In genomic region chr5:21528068-21528842, GRCm38 (mm10) we compare ENCODE assay signal across 10 mouse cellular contexts. TPM values are rescaled to one million over a fixed set of nuclear protein-coding genes. Genes with fewer than 3 reads are reported as not detected.
DNase-seq lines count a peak whose midpoint lies in the region; ATAC-seq lines count a peak whose summit lies in the region.
"Had no signal": no experiment of that assay in that cellular context is flagged by ENCODE, and none has a peak within 500 bp of the region (broad histone marks: within the 10 kb centered on the region; RNA-seq: fewer than 3 reads in every experiment).

No protein-coding gene starts in this region.

- no peak overlapping the region for H3K4me3 ChIP-seq in hindbrain, embryonic 11.5 days (ENCODE audit: low read depth, low read length)
- H3K4me3 ChIP-seq in hindbrain, embryonic 13.5 days = no peak overlapping the region
- no peak overlapping the region for H3K4me3 ChIP-seq in forebrain, embryonic 14.5 days (ENCODE audit: low read depth, low read length)
- H3K4me3 ChIP-seq: limb, embryonic 15.5 days had no signal

- no peaks in the 10 kb centered on the region for H3K9me3 ChIP-seq in hindbrain, embryonic 11.5 days (ENCODE audit: control insufficient read depth, low read length)
- H3K9me3 ChIP-seq in hindbrain, embryonic 13.5 days = no peaks in the 10 kb centered on the region
- no peaks in the 10 kb centered on the region for H3K9me3 ChIP-seq in forebrain, embryonic 14.5 days (replicated peaks; ENCODE audit: control insufficient read depth, low read length)
- H3K9me3 ChIP-seq: G1E; limb, embryonic 15.5 days had no signal

- no peaks in the 10 kb centered on the region; the same call in 1 of the 2 replicates for H3K27me3 ChIP-seq in hindbrain, embryonic 11.5 days (ENCODE audit: control insufficient read depth, insufficient read depth, low read length)
- no peaks in the 10 kb centered on the region for H3K27me3 ChIP-seq in hindbrain, embryonic 13.5 days
- no peaks in the 10 kb centered on the region for H3K27me3 ChIP-seq in forebrain, embryonic 14.5 days (replicated peaks; ENCODE audit: control insufficient read depth, insufficient read depth, low read length)
- H3K27me3 ChIP-seq: limb, embryonic 15.5 days had no signal

- 81% methylated on average over 15 of the region's 15 CpGs for WGBS in hindbrain, embryonic 11.5 days
- 77% methylated on average over 15 of the region's 15 CpGs for WGBS in hindbrain, embryonic 13.5 days
- WGBS in forebrain, embryonic 14.5 days = 94% methylated on average over 15 of the region's 15 CpGs

- H3K4me2 ChIP-seq in hindbrain, embryonic 11.5 days (replicated peaks; ENCODE audit: low read depth, low read length) = no peak overlapping the region
- no peak overlapping the region for H3K4me2 ChIP-seq in hindbrain, embryonic 13.5 days
- H3K4me2 ChIP-seq in forebrain, embryonic 14.5 days (ENCODE audit: low read length) = no peak overlapping the region
- H3K4me2 ChIP-seq: limb, embryonic 15.5 days had no signal

- DNase-seq in hindbrain, embryonic 11.5 days (ENCODE audit: low spot score) = no peak
- peak; percentile 89 for DNase-seq in NIH3T3 (ENCODE audit: low read depth)
- peak; percentile 32 to 51 for DNase-seq in heart, postnatal 14 days
- DNase-seq in forebrain, embryonic 14.5 days (ENCODE audit: low spot score) = no peak
- no peak for DNase-seq in adrenal gland, adult 18-20 months (ENCODE audit: low spot score in 2 of 2)

- no peak overlapping the region for H3K9ac ChIP-seq in hindbrain, embryonic 11.5 days (ENCODE audit: low read depth, low read length)
- H3K9ac ChIP-seq in hindbrain, embryonic 13.5 days = no peak overlapping the region
- H3K9ac ChIP-seq in forebrain, embryonic 14.5 days (ENCODE audit: low read length) = no peak overlapping the region
- H3K9ac ChIP-seq: limb, embryonic 15.5 days had no signal

- peak; percentile 61; the same call in 1 of the 2 replicates for ATAC-seq in hindbrain, embryonic 11.5 days (ENCODE audit: low FRiP score)
- ATAC-seq in hindbrain, embryonic 13.5 days (ENCODE audit: low FRiP score) = no peak
- ATAC-seq in megakaryocyte, adult 5-6 weeks (ENCODE audit: poor library complexity, severe bottlenecking) = peak; percentile 63
- ATAC-seq in monocyte, adult 5-6 weeks (replicated peaks; ENCODE audit: insufficient number of reproducible peaks, low FRiP score, low TSS enrichment, poor library complexity, severe bottlenecking) = no peak
- no peak for ATAC-seq in forebrain, embryonic 14.5 days

- no peak overlapping the region for H3K27ac ChIP-seq in hindbrain, embryonic 11.5 days (ENCODE audit: low read depth, low read length)
- no peak overlapping the region for H3K27ac ChIP-seq in hindbrain, embryonic 13.5 days
- H3K27ac ChIP-seq in forebrain, embryonic 14.5 days (ENCODE audit: low read depth, low read length) = no peak overlapping the region
- H3K27ac ChIP-seq: limb, embryonic 15.5 days had no signal

- no peaks in the 10 kb centered on the region for H3K4me1 ChIP-seq in hindbrain, embryonic 11.5 days (replicated peaks; ENCODE audit: control insufficient read depth, insufficient read depth, low read length)
- peaks cover 13% of the 10 kb centered on the region; the same call in 1 of the 2 replicates for H3K4me1 ChIP-seq in hindbrain, embryonic 13.5 days (replicated peaks)
- no peaks in the 10 kb centered on the region for H3K4me1 ChIP-seq in forebrain, embryonic 14.5 days (ENCODE audit: control insufficient read depth, insufficient read depth, low read length)
- H3K4me1 ChIP-seq: limb, embryonic 15.5 days had no signal

- no peaks in the 10 kb centered on the region for H3K36me3 ChIP-seq in hindbrain, embryonic 11.5 days (ENCODE audit: control insufficient read depth, insufficient read depth, low read length)
- H3K36me3 ChIP-seq in hindbrain, embryonic 13.5 days = no peaks in the 10 kb centered on the region
- H3K36me3 ChIP-seq in forebrain, embryonic 14.5 days (ENCODE audit: control insufficient read depth, insufficient read depth, low read length) = no peaks in the 10 kb centered on the region
- H3K36me3 ChIP-seq: G1E; limb, embryonic 15.5 days had no signal

- intact Hi-C loops in heart, postnatal 14 days (cut with DNase I) = loop anchor here (5.0 kb wide), 1 partner anchor 256 kb away; no protein-coding TSS in a partner anchor

RNA-seq across cellular contexts. Expression of gene Lrrc17, which starts 15.1 kb away (rescaled TPM):
- polyA plus RNA-seq in hindbrain, embryonic 11.5 days (2014; fragmentation: Nextera tagmentation; extraction: Ambion mirVana) = 23.6 and 27.3 TPM in 2 replicates
- polyA plus RNA-seq in hindbrain, embryonic 13.5 days (2015; fragmentation: Nextera tagmentation; extraction: Ambion mirVana) = 8.4 and 11.2 TPM in 2 replicates
- total RNA-seq in heart, postnatal 14 days (2021) = 1 to 10 TPM; 6.3 to 8.4 TPM
- not detected in 2 replicates for total RNA-seq in megakaryocyte, adult 5-6 weeks (2015)
- total RNA-seq in megakaryocyte, adult 5-6 weeks (2017) = not detected in 2 replicates
- not detected in 3 replicates for total RNA-seq in monocyte, adult 5-6 weeks (2017)
- polyA plus RNA-seq in forebrain, embryonic 14.5 days (2014; fragmentation: Nextera tagmentation; extraction: Ambion mirVana) = 6.3 and 6.9 TPM in 2 replicates
- 1 to 10 TPM; 3.0 to 3.4 TPM for total RNA-seq in adrenal gland, adult 18-20 months (2021)
- polyA plus RNA-seq: G1E had no signal

Comparison
In these comparisons a context has a peak if more than half of its experiments do, and no peak if none do; other contexts are left out.
1. ATAC-seq: peak in hindbrain, embryonic 11.5 days (single experiment) and megakaryocyte, adult 5-6 weeks (single experiment); none in hindbrain, embryonic 13.5 days (single experiment), monocyte, adult 5-6 weeks (single experiment) and forebrain, embryonic 14.5 days (single experiment).
2. DNase-seq: peak in NIH3T3 (single experiment) and heart, postnatal 14 days (2 of 2); none in hindbrain, embryonic 11.5 days (single experiment), forebrain, embryonic 14.5 days (single experiment) and adrenal gland, adult 18-20 months (0 of 2).